Mouse (Mus musculus) retina, postnatal 1 day (tissue): ENCODE results near the gene Themis3.
"Not testable (repeated sequence)": the region's sequence is repeated elsewhere in the genome, so short reads cannot be mapped to it uniquely, and the experiment has no call there.

ENCODE experiments used
- DNase-seq: peaks from one replicate; pipeline ENCODE4 v3.0.0-alpha.2; 2012

Themis3 gene

DNA sequence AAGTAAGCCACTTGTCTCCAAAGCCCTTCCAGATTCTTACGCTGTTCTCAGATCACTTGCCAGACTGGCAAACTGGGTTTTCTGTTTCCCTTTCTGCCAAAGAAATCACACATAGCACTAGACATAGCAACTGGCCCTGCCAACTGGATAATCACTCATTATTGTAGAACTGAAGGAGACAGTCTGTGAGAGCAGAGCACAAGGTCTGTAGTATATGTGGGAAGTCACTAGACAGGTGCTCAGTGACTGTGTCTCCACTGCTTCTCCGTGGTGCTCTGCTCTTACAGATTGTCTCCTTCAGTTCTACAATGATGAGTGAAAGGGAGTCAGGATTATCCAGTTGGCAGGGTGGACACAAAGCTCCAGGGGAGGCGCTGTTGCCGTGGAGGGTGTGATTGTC is 41.7 kb downstream of the Themis3 start:
- no peak for DNase-seq

- no peak for DNase-seq
Observed at GRCm38 (mm10) chr17:66550486-66550885, 43.9 kb downstream of the Themis3 start.

- no peak for DNase-seq
Observed at GRCm38 (mm10) chr17:66532285-66532684, 62.1 kb downstream of the Themis3 start.

DNA sequence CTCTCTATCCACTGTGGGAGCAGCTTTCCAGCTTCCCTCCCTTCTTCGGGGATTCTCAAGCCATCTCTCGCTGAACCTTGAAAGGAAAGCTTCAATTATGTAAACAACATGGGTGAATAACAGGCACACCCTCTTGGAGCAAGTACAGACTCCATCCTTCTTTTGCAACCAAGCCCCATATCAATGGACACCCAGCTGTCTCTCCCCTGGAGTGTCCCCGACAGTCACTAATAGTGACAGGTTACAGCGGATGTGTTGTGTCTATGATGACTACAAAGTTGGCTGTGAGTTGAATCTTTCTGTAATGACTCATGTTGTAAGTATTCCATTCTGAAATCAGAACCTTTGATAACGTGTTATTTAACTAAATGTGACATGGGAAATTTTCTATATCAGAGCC is 71.0 kb downstream of the Themis3 start:
- DNase-seq, result no peak

DNA sequence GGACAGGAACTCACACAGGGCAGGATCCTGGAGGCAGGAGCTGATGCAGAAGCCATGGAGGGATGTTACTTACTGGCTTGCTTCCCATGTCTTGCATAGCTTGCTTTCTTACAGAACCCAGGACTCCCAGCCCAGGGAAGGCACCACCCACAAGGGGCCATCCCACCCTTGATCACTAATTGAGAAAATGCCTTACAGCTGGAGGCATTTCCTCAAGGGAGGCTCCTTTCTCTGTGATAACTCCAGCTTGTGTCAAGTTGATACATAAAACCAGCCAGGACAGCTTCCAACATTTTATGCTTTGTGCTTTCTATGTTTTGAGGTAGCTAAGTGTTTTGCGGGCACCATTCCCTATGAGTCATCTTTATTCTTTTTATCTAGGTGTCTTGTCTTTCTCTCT is 71.8 kb downstream of the Themis3 start:
- DNase-seq, result not testable (repeated sequence)

GRCm38 (mm10) chr17:66519554-66520553 is 74.6 kb downstream of the Themis3 start, which contains the start of gene Rab12:
TSS of gene Rab12 (minus strand) at chr17:66519729.
- peak; percentile 93 for DNase-seq

- DNase-seq, result peak; percentile 56
Observed at GRCm38 (mm10) chr17:66518877-66519553, 75.4 kb downstream of the Themis3 start.

DNA sequence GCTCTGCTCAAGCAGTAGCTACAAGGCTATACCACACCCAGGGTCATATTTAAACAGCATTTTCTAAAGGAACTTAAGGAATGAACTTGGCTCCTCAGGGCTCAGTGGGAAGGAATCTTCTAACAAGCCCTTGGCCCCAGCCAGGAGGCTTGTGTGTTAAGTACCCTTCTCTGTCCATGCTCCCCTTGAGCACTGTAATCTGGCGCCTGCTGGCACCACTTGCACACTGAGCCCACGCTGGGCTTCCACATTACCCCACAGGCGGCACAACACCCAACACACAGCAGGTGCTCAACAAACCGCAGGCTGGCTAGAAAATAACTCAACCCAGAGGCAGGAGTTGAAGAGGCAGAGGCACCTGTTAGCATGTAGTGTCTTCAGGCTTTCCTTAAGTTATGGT is 77.5 kb downstream of the Themis3 start:
- no peak for DNase-seq

DNA sequence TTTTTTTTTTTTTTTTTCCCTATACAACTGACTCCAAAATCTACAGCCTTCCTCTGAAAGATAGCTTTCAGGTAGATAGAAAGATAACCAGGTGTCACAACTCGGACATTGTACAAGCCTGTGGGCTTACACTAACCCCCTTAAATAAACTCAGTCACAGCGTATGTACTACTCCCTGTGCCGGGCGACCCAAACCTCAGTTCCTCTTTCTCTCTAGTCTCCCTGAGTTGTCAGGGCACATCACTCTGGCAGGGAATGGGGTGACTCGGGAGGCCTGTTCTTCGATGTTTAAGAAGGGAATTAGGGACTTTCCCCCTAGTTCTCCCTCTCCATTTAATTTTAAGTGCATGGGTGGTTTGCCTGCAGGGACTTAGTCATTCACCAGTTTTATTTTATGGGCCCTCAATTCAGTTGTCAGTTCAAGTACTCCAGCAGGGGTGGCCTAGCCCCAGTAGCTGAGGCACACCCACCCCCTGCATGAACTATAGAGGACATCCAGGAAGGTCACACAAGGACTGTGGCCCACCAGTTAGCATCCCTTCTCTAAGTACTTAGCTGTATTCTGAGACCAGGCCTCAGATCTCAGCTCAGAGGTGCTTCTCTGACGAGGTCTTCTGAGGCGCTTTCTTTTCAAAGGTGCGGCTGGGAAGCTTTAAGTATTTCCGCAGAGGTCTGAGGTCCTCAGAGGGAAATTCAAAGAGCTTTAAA is 80.0 kb downstream of the Themis3 start:
- no peak for DNase-seq

DNA sequence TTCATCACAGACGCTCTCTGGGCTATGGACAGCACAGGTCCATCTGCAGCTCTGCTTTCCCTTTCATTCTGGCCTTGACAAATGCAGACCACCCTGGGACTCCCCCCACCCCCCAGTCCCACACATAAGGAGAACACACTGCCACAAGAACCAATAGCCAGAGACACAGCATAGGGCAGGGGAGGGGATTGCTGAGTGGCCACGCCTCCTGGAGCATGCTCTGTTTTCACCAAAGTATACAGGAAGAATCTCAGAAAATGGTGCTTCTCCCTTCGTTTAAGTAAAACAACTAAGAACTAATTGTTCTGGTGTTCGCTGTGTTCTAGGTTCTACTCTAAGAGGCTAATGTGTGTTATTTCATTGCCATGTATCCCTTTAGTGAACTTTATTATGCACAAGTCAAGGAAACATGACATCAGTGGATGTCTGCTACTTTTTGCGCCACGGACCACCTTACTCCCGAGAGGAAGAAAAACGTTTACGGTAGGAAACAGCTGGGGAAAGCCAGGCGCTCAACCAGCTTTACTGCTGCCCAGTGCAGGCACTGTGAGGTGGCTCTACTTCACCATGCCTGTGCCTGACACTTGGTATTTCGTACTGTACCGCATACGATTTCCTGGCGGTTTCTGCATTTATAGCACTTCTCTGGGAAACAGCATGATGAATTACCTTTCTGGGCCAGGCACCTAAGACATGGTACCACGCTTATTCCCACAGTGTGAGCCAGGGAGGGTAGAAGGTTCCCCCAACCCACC is 82.0 kb downstream of the Themis3 start:
- DNase-seq, result no peak

- DNase-seq, result no peak
Observed at GRCm38 (mm10) chr17:66510221-66510683, 84.2 kb downstream of the Themis3 start.

GRCm38 (mm10) chr17:66507049-66507954 is 87.1 kb downstream of the Themis3 start:
- no peak for DNase-seq

DNA sequence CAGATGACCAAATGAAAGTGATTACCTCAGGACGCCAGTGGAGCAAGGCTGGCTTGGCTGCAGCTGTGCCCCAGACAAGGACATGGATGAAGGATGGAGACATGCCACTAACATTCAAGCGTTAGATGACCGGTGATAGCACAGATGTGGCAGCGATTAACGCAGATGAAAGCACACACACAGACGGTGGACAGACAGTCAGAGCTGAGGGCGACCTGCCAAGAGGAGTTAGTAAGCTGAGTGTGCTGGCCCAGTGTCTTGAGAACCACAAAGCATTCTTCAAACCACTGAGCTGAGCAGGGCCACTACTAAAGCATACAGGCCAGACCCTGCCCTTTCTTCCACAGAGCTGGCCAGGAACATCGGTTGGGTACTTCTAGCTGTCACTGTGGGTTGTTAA is 89.5 kb downstream of the Themis3 start:
- no peak for DNase-seq
